Mouse (Mus musculus) ES-E14 (cell line): Measurements from ENCODE around the gene Dip2b. TPM values are rescaled to one million over a fixed set of nuclear protein-coding genes. Genes with fewer than 3 reads are reported as not detected.

Source experiments
- DNase-seq: peaks from one replicate; pipeline ENCODE4 v3.0.0-alpha.2; 2013; ENCODE audit warnings: low read depth, low spot score
- H3K27ac ChIP-seq: 2 replicates; pipeline ENCODE4 v1.5.1; 2012; ENCODE audit warnings: low read depth, mild to moderate bottlenecking, low read length, moderate library complexity, mixed read lengths; ENCODE audit not compliant: poor library complexity, insufficient read depth, severe bottlenecking
- H3K36me3 ChIP-seq: 2 replicates; pipeline ENCODE4 v1.6.1; 2012; ENCODE audit warnings: mild to moderate bottlenecking, low read length, moderate library complexity, mixed read lengths; ENCODE audit not compliant: control insufficient read depth, poor library complexity, insufficient read depth, severe bottlenecking
- H3K4me1 ChIP-seq, 2 experiments: fragments of 150-350 bp in 1 of 2; sonication (generic) in 1 of 2; 2 replicates each; pipeline ENCODE4 v1.6.1; 2012; ENCODE audit warnings: low read length in 2 of 2, mild to moderate bottlenecking in 1 of 2, mixed read lengths in 1 of 2; ENCODE audit not compliant: control insufficient read depth in 2 of 2, insufficient read depth in 2 of 2, poor library complexity in 1 of 2
- H3K4me3 ChIP-seq, 2 experiments: fragments of 150-350 bp in 1 of 2; sonication (generic) in 1 of 2; 2 replicates each; pipeline ENCODE4 v1.5.1; 2012; ENCODE audit warnings: low read length in 2 of 2, low read depth in 1 of 2, mild to moderate bottlenecking in 1 of 2, mixed read lengths in 1 of 2; ENCODE audit not compliant: insufficient read depth in 1 of 2, poor library complexity in 1 of 2, severe bottlenecking in 1 of 2
- H3K9ac ChIP-seq: 2 replicates; pipeline ENCODE4 v1.6.1; 2012; ENCODE audit warnings: low read depth, mild to moderate bottlenecking, low read length, mixed read lengths; ENCODE audit not compliant: poor library complexity, insufficient read depth, severe bottlenecking
- H3K9me3 ChIP-seq: fragments of 150-350 bp; sonication (generic); 2 replicates; pipeline ENCODE4 v1.6.1; 2012; ENCODE audit warnings: low read depth, mild to moderate bottlenecking, low read length; ENCODE audit not compliant: control insufficient read depth, insufficient read depth
- CHD2 ChIP-seq: IDR thresholded peaks from 2 replicates; pipeline ENCODE4 v1.6.1; 2014; ENCODE audit warnings: mild to moderate bottlenecking, low read depth, low read length, inconsistent platforms
- HCFC1 ChIP-seq: IDR thresholded peaks from 2 replicates; pipeline ENCODE4 v1.6.1; 2012; ENCODE audit warnings: low read length, inconsistent platforms, borderline replicate concordance; ENCODE audit not compliant: insufficient read depth
- MAFK ChIP-seq: IDR thresholded peaks from 2 replicates; pipeline ENCODE4 v1.6.1; 2014; ENCODE audit warnings: mild to moderate bottlenecking, low read depth, low read length, inconsistent platforms; ENCODE audit not compliant: insufficient read depth
- ZC3H11A ChIP-seq: IDR thresholded peaks from 2 replicates; pipeline ENCODE4 v1.6.1; 2012; ENCODE audit warnings: low read depth, mild to moderate bottlenecking, inconsistent platforms, low read length, borderline replicate concordance
- ZNF384 ChIP-seq: IDR thresholded peaks from 2 replicates; pipeline ENCODE4 v1.6.1; 2012; ENCODE audit warnings: low read depth, low read length, inconsistent platforms
- in situ Hi-C, 2 experiments: fragments of 600-800 bp; cut with MboI; formaldehyde crosslinking; loops; one replicate each; pipeline ENCODE4 v1.15.1; 2025; ENCODE audit warnings: low sequenced_read_pairs in 2 of 2, inconsistent platforms in 1 of 2; ENCODE audit not compliant: unreplicated experiment in 2 of 2
- total RNA-seq: library from RNA; depleted of rRNA; stranded (reverse); fragments of 300-350 nt; gene quantifications from 2 replicates; pipeline ENCODE4 v1.2.3, GENCODE M21; 2012

Gene Dip2b
- total RNA-seq, 1 experiment, result 21.1 TPM

GRCm38 (mm10) chr15:100089645-100090053, 51.2 kb downstream of the Dip2b start:
- Histone ChIP-seq H3K36me3 (no peaks in the 10 kb centered on the region; the same call in 1 of the 2 replicates), H3K9ac (no peak overlapping the region), H3K4me3 (no peak overlapping the region), H3K27ac (no peak overlapping the region), H3K9me3 (no peaks in the 10 kb centered on the region), H3K4me1 (peaks cover 0 to 13% of the 10 kb centered on the region in 2 experiments; a peak in 2 of 4 replicates)
- no peak for TF ChIP-seq HCFC1
- no peak for TF ChIP-seq ZNF384
- no peak for TF ChIP-seq CHD2
- no peak for TF ChIP-seq ZC3H11A
- TF ChIP-seq MAFK, result no peak
- in situ Hi-C loops, result no loop called here
- DNase-seq, result no peak

DNA sequence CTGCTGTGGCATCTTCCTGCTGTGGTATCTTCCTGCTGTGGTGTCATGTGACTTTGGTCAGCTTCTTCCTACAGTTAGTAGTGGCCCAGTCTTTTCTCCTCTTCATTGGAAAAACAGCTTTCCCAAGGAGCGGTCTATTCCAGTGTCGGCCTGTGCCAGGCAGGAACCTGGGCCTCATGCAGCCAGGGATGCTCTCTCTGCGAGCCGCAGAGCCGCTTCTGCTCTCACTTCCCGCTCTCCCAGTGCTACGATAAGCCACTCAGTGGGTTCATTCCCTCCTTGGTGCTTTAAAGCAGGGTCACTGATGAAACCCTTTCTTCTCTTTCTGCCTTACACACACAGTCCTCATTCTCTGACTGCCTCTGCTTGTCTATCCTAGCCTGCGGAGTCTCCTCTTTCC, 53.4 kb downstream of the Dip2b start:
- Histone ChIP-seq H3K27ac (no peak overlapping the region), H3K4me3 (peak overlapping the region; percentile 13 to 23; a peak in 2 of 4 replicates)

GRCm38 (mm10) chr15:100092258-100092657, 53.8 kb downstream of the Dip2b start:
- in situ Hi-C loops, result no loop called here
- peaks cover 0 to 8% of the 10 kb centered on the region in 2 experiments; a peak in 2 of 4 replicates for H3K4me1 ChIP-seq
- H3K27ac ChIP-seq, result no peak overlapping the region
- H3K36me3 ChIP-seq, result no peaks in the 10 kb centered on the region; the same call in 1 of the 2 replicates
- peak overlapping the region; percentile 3; the same call in 1 of the 2 replicates for H3K9ac ChIP-seq
- H3K9me3 ChIP-seq, result no peaks in the 10 kb centered on the region
- H3K4me3 ChIP-seq, result peak overlapping the region; percentile 13 to 23; a peak in 3 of 4 replicates
- no peak for DNase-seq
- no peak for TF ChIP-seq ZC3H11A
- no peak for TF ChIP-seq ZNF384
- no peak for TF ChIP-seq MAFK
- TF ChIP-seq CHD2, result no peak
- no peak for TF ChIP-seq HCFC1

More for the DNA sequence above, 53.4 kb downstream of the Dip2b start:
- DNase-seq, result no peak
- no peaks in the 10 kb centered on the region for H3K9me3 ChIP-seq
- in situ Hi-C loops, result no loop called here
- peaks cover 0 to 8% of the 10 kb centered on the region in 2 experiments; a peak in 1 of 4 replicates for H3K4me1 ChIP-seq
- no peak for TF ChIP-seq HCFC1
- TF ChIP-seq MAFK, result no peak
- TF ChIP-seq ZNF384, result no peak
- no peak for TF ChIP-seq CHD2
- TF ChIP-seq ZC3H11A, result no peak
- H3K36me3 ChIP-seq, result no peaks in the 10 kb centered on the region; the same call in 1 of the 2 replicates
- peak overlapping the region; percentile 3; the same call in 1 of the 2 replicates for H3K9ac ChIP-seq

GRCm38 (mm10) chr15:100096587-100097428, 58.3 kb downstream of the Dip2b start:
- in situ Hi-C loops, result no loop called here
- no peak overlapping the region for H3K27ac ChIP-seq
- H3K4me3 ChIP-seq, result no peak overlapping the region
- H3K9ac ChIP-seq, result no peak overlapping the region
- no peaks in the 10 kb centered on the region for H3K9me3 ChIP-seq
- TF ChIP-seq ZC3H11A, result no peak
- no peak for TF ChIP-seq ZNF384
- TF ChIP-seq CHD2, result no peak
- no peak for TF ChIP-seq MAFK
- no peak for TF ChIP-seq HCFC1
- no peaks in the 10 kb centered on the region; the same call in 1 of the 2 replicates for H3K36me3 ChIP-seq
- H3K4me1 ChIP-seq, result peaks cover 0 to 8% of the 10 kb centered on the region in 2 experiments; a peak in 2 of 4 replicates
- no peak for DNase-seq
